Mouse (Mus musculus) G1E-ER4 (cell line): ENCODE measurements around the gene Pgrmc2. TPM values are rescaled to one million over a fixed set of nuclear protein-coding genes. Genes with fewer than 3 reads are reported as not detected.

Source experiments
- GATA1 ChIP-seq: IDR thresholded peaks from one replicate; pipeline ENCODE4 v1.8.0; 2012; ENCODE audit warnings: low read length, inconsistent platforms
- polyA plus RNA-seq: library from polyadenylated mRNA; stranded (reverse); fragments of >175 nt; gene quantifications from 2 replicates; pipeline ENCODE4 v1.2.3, GENCODE M21; 2012

Pgrmc2 gene
- 22.6 and 29.8 TPM in 2 replicates for polyA plus RNA-seq

GRCm38 (mm10) chr3:41082885-41083789 is at the start of gene Pgrmc2:
Pgrmc2 (minus strand) TSS chr3:41083046.
- TF ChIP-seq GATA1, result no peak

GRCm38 (mm10) chr3:41124000-41124294 is 41.1 kb upstream of the Pgrmc2 start:
- TF ChIP-seq GATA1, result no peak

DNA sequence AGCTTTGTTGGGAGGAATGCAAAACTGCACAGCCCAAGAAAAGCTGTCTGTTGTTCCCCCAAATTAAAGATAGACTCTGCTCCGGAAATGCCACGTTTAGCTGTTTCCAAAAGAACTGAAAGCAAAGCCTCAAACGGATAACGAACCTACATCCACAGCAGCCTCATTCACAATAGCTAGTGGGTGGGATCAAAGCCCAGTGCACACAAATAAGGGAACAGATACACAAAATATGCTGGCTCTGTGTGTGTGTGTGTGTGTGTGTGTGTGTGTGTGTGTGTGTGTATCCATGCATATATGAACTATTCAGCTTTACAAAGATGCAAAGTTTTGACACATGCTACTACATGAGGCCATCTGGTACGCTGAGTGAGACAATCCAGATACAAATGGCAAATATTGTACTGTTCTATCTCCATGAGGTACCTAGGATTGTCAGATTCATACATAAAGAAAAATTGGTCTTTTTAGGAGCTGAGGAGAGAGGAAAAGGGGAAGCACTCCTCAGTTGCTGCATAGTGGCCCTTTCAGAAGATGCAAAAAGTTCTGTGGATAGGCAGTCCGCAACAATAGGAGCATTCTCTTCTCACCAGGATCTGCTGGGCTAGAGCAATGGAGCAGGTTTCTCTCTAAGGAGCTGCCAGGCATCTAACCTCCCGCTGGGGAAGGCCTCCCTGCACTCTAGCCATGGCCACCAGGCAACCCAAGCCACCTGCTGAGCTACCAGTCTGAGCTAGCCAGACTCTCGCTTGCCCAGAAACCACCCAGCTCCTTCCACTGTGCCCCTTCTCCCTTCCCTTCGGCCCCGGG is 40.5 kb upstream of the Pgrmc2 start:
- no peak for TF ChIP-seq GATA1

- no peak for TF ChIP-seq GATA1
Observed at GRCm38 (mm10) chr3:41118173-41118572, 35.3 kb upstream of the Pgrmc2 start.

GRCm38 (mm10) chr3:41117447-41117846 is 34.6 kb upstream of the Pgrmc2 start:
- no peak for TF ChIP-seq GATA1

DNA sequence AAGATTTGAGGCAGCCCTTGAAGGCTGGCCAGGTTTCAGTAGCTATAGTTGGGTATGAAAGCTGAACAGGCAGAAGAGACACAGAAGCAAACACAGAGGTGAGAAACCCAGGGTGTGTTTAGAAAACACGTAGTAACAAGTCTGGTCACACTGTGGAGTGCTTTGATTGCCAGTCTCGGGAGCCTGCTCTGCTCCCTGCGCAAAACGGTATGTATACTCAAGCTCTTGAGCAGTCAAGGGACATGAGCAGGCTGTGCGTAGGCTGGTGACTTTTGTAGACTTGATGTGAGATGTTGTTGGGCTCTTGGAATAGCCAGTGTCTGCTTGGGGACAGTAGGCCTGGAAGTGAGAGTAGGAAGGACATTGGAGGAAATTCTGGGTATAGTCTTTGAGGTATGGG is 30.3 kb upstream of the Pgrmc2 start:
- TF ChIP-seq GATA1, result no peak

DNA sequence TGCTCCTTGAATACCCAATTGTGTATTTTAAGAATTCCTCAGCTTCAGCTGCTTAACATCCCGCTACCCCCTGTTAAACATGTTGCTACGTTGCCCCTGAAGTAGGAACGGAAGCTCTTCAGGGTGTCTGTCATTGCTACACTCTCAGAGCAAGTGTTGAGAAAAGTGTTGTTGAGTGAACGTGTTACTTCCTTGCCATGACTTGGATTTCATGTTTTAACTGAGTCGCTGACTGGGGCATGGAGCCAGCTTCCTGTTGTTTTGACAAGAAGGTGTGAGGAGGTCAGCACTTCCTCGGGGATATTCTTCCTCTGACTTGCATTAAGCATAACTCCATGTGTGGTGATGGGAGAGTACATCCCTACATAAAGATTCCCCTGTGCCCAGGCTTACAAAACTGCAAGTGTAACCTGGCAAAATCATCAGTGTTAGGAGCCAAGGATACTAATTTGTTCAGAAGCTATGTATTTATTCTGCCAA is 25.5 kb upstream of the Pgrmc2 start:
- TF ChIP-seq GATA1, result no peak

- TF ChIP-seq GATA1, result peak; percentile 11
Observed at GRCm38 (mm10) chr3:41107600-41108305, 24.9 kb upstream of the Pgrmc2 start.

GRCm38 (mm10) chr3:41101905-41102304 is 19.1 kb upstream of the Pgrmc2 start:
- no peak for TF ChIP-seq GATA1

DNA sequence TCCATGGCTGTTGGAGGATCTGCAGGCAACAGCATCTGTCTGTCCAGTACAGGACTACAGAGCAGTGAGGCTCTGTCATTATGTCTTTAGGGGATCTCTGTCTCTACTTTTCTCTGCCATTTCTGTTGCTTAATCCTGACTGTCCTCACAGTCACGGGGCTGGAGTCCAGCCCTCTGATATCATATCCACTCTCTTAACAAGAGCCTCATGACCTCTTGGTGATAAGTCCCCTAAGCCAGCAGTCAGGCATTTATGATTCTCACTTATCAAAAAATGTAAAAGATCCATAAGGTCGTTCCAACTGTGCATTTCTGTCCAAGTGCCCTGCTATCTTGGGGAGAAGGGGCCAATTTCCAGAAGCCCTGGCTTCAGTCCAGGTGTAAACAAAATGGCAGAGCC is 17.3 kb upstream of the Pgrmc2 start:
- no peak for TF ChIP-seq GATA1

- no peak for TF ChIP-seq GATA1
Observed at GRCm38 (mm10) chr3:41099672-41100071, 16.8 kb upstream of the Pgrmc2 start.

- no peak for TF ChIP-seq GATA1
Observed at GRCm38 (mm10) chr3:41093210-41093609, 10.4 kb upstream of the Pgrmc2 start.

DNA sequence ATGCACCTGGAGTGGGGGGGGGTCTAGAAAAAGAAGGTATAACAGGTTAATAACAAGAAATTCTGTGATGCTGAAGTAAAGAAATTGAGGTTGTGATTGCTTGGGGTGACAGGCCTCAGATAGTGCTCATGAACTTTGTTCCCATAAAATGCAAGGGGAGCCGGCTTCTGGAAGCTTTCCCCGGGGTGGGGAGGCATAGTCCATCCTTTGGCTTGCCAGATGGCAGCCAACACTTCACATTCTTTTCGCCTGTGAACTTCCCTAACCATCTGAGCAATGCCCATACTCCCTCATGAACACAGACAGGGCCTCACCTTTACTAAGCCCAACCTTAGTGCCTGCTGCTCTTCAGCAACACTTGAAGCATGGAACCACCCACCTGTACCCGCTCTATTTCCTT is 9.5 kb upstream of the Pgrmc2 start:
- no peak for TF ChIP-seq GATA1

DNA sequence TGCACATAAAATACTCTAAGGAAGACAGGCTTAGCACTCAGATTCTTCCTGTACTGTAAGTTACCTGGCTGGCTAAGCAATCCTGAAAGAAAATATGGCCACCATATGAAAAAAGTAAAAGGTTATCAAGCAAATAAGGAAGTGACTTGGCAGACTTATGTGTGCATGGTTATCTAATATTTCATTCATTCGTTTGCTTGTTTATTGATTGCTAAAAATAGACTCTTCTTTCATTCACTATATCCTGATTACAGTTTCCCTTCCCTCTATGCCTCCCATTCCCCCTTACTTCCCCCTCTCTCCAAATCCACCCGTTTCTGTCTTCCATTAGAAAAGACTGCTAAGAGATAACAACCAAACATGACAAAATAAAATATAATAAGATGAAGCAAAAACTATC is 8.0 kb upstream of the Pgrmc2 start:
- TF ChIP-seq GATA1, result no peak

DNA sequence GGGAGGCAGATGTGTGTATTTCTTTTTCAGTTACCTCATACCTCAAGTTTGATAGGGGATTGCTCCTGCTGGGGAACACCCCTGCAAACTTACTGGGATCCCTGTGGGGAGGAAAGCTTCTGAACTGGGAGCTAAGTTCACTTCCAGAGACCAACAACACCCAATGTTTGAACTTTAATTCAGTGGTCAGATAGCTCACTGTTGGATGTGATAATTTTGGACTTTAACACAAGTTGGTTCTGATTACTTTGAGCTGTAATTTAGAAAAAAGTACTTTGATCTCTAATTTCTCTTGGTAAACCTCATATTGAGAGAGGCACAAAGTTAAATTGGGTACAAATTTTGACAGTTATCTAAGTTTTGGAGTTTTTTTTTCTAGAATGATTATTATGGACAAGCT is 4.2 kb upstream of the Pgrmc2 start:
- no peak for TF ChIP-seq GATA1

GRCm38 (mm10) chr3:41084421-41084820 is 1.6 kb upstream of the Pgrmc2 start:
- TF ChIP-seq GATA1, result no peak
